Mouse (Mus musculus) small intestine, adult 2 months (tissue): ENCODE measurements around the gene Tmed4. TPM values are rescaled to one million over a fixed set of nuclear protein-coding genes. Genes with fewer than 3 reads are reported as not detected.
A peak's percentile ranks its signal among the peaks of the same experiment; 100 is the strongest.

Experiments
- H3K27ac ChIP-seq: fragments of 200-500 bp; 2 replicates; pipeline ENCODE4 v1.5.1; 2012; ENCODE audit warnings: low read depth, low read length, control low read depth, inconsistent platforms; ENCODE audit not compliant: insufficient read depth
- H3K27me3 ChIP-seq: fragments of 200-500 bp; 2 replicates; pipeline ENCODE4 v1.6.1; 2012; ENCODE audit warnings: mild to moderate bottlenecking, moderate library complexity, low read length, inconsistent platforms; ENCODE audit not compliant: control insufficient read depth, insufficient read depth
- H3K36me3 ChIP-seq: fragments of 200-500 bp; 2 replicates; pipeline ENCODE4 v1.6.1; 2012; ENCODE audit warnings: mild to moderate bottlenecking, low read length, control low read depth, inconsistent platforms; ENCODE audit not compliant: control insufficient read depth, insufficient read depth
- H3K4me1 ChIP-seq: fragments of 200-500 bp; 2 replicates; pipeline ENCODE4 v1.6.1; 2012; ENCODE audit warnings: low read length, inconsistent platforms, mixed read lengths; ENCODE audit not compliant: control insufficient read depth, insufficient read depth, insufficient read length
- H3K4me3 ChIP-seq: fragments of 200-500 bp; 2 replicates; pipeline ENCODE4 v1.5.1; 2012; ENCODE audit warnings: low read depth, mild to moderate bottlenecking, control low read depth, inconsistent platforms, low read length, moderate library complexity
- CTCF ChIP-seq: fragments of 200-500 bp; IDR thresholded peaks from 2 replicates; pipeline ENCODE4 v1.5.1; 2012; ENCODE audit warnings: low read depth, mild to moderate bottlenecking, control low read depth, inconsistent platforms, low read length, moderate library complexity, mixed read lengths; ENCODE audit not compliant: insufficient replicate concordance, insufficient read length; ENCODE audit errors: extremely low read depth
- POLR2A ChIP-seq: fragments of 200-500 bp; IDR thresholded peaks from 2 replicates; pipeline ENCODE4 v1.6.1; 2012; ENCODE audit warnings: low read depth, mild to moderate bottlenecking, control low read depth, inconsistent platforms, low read length, moderate library complexity
- WGBS: fragments of 180-500 bp; shearing (Covaris S2); methylation state at CpG from one replicate; pipeline ENCODE4 v1.1.7; 2018; 5-methylcytosine and 5-hydroxymethylcytosine counted together
- polyA plus RNA-seq: library from polyadenylated mRNA; depleted of rRNA; stranded (reverse); fragments of >200 nt; gene quantifications from 2 replicates; pipeline ENCODE4 v1.2.3, GENCODE M21; 2012; rRNA removed

Tmed4 gene
- polyA plus RNA-seq, 1 experiment: 182 TPM

DNA sequence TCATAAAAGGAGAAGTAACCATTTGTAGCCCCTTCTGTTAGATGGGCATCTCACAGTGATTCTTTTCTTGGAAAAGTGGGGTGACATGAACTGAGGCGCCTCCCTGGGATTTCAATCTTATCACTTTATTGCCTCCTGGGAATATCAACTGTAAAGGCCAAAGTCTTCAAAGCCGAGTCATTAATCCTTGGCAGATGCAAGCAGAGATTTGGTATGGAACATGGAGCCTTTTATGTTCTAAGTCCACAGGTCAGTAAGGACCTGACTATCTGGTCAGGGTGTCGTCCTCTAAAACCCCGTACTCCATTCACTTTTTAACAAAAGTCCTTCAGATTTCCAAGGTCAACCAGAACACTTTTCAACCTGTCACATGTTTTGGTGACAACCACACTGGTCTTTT, 21.8 kb downstream of the Tmed4 start:
- Histone ChIP-seq H3K36me3 (no peaks in the 10 kb centered on the region; the same call in 1 of the 2 replicates), H3K27ac (peak overlapping the region; percentile 93), H3K4me1 (peaks cover 28% of the 10 kb centered on the region), H3K4me3 (no peak overlapping the region), H3K27me3 (no peaks in the 10 kb centered on the region)
- TF ChIP-seq POLR2A (no peak), CTCF (no peak)
- 29% methylated on average over 4 of the region's 4 CpGs for WGBS

GRCm38 (mm10) chr11:6252248-6252647, 22.4 kb downstream of the Tmed4 start:
- TF ChIP-seq POLR2A (no peak), CTCF (no peak)
- no peak overlapping the region for H3K4me3 ChIP-seq
- H3K27ac ChIP-seq: peak overlapping the region; percentile 93
- WGBS: 48% methylated on average over 5 of the region's 5 CpGs
- H3K36me3 ChIP-seq: no peaks in the 10 kb centered on the region
- peaks cover 28% of the 10 kb centered on the region for H3K4me1 ChIP-seq
- H3K27me3 ChIP-seq: no peaks in the 10 kb centered on the region

GRCm38 (mm10) chr11:6244707-6245106, 30.0 kb downstream of the Tmed4 start:
- WGBS: 64% methylated on average over 19 of the region's 19 CpGs
- TF ChIP-seq POLR2A: no peak
- no peak for TF ChIP-seq CTCF
- peaks cover 11% of the 10 kb centered on the region for H3K4me1 ChIP-seq
- H3K4me3 ChIP-seq: no peak overlapping the region
- no peak overlapping the region for H3K27ac ChIP-seq
- H3K36me3 ChIP-seq: no peaks in the 10 kb centered on the region
- no peaks in the 10 kb centered on the region for H3K27me3 ChIP-seq

- Histone ChIP-seq H3K36me3 (peaks cover 14% of the 10 kb centered on the region), H3K27me3 (no peaks in the 10 kb centered on the region), H3K4me3 (no peak overlapping the region), H3K4me1 (peaks cover 14% of the 10 kb centered on the region; the same call in 1 of the 2 replicates), H3K27ac (peak overlapping the region; percentile 72)
- WGBS: 36% methylated on average over 4 of the region's 4 CpGs
- no peak for TF ChIP-seq POLR2A
- TF ChIP-seq CTCF: no peak
Observed at GRCm38 (mm10) chr11:6233025-6233424, 41.6 kb downstream of the Tmed4 start.

DNA sequence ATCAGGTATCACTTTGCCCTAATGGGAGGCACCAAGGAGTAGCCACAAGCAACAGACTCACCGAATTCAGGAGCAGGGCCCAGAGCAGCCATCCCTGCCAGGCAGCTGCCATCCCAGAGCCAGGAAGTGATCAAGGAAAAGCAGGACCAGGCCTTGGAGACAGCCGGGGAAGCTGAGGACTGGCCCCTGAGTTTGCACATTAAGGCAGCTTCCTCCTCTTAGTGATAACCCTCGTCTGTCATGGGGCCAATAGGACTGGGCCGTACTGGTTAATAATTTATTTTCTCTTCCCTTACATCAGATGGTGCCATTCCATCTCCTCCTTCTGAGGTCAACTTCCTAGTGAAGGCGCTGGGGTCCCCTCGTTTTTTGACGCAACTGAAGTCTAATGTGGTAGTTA, 44.7 kb downstream of the Tmed4 start, which contains the start of gene Npc1l1:
Npc1l1 (minus strand) TSS at position 132 of the 400 bp plus-strand sequence.
- Histone ChIP-seq H3K27me3 (no peaks in the 10 kb centered on the region), H3K4me3 (peak within 1 kb of the TSS; percentile 78), H3K4me1 (peaks cover 14% of the 10 kb centered on the region; the same call in 1 of the 2 replicates), H3K27ac (peak within 1 kb of the TSS; percentile 99), H3K36me3 (peaks cover 43% of the 10 kb centered on the region)
- TF ChIP-seq CTCF (no peak), POLR2A (peak; percentile 94)
- WGBS: 28% methylated on average over 7 of the region's 7 CpGs

DNA sequence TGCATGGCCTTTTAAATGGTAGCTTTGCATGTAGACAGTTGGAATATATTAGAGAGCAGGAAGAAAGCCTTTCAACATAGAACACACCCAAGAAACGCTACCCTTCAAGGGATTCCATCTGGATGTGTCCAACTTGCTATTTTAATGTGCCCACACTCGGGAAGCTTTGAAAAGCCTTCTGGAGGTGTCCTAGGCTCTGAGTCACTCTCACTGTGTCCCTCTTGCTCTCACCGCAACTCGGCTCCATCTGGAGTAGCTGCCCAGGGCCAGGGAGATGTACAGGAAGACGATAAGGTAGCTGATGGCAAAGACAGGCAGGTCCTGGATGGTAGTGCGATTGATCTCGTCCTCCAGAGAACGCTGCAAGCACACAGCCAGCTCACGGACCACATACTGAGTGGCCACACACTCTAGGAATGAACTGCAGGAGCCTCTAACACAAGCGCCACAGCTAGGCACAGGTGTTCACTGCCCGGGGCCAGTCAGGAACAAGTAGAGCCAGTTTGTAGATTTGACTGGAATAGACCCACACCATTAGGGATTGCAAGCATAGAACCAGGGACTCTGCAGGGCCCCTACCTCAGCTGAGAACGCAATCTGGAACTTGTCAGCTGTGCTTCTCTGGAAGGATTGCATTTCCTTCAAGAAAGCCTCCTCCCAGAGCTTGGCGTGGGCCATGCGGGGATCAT, 50.0 kb downstream of the Tmed4 start:
- Histone ChIP-seq H3K4me1 (peaks cover 11% of the 10 kb centered on the region), H3K27me3 (no peaks in the 10 kb centered on the region), H3K36me3 (peaks cover 76% of the 10 kb centered on the region), H3K27ac (no peak overlapping the region), H3K4me3 (peak overlapping the region; percentile 56)
- TF ChIP-seq POLR2A (no peak), CTCF (no peak)
- WGBS: 87% methylated on average over 14 of the region's 14 CpGs

GRCm38 (mm10) chr11:6222187-6222586, 52.5 kb downstream of the Tmed4 start:
- no peak for TF ChIP-seq POLR2A
- peak; percentile 17; the same call in 1 of the 2 replicates for TF ChIP-seq CTCF
- no peak overlapping the region for H3K27ac ChIP-seq
- 93% methylated on average over 10 of the region's 10 CpGs for WGBS

More at GRCm38 (mm10) chr11:6222187-6222586, 52.5 kb downstream of the Tmed4 start:
- Histone ChIP-seq H3K27me3 (no peaks in the 10 kb centered on the region), H3K4me1 (peaks cover 8% of the 10 kb centered on the region), H3K4me3 (no peak overlapping the region; the same call in 1 of the 2 replicates), H3K36me3 (peaks cover 82% of the 10 kb centered on the region)

Other genes with a start within 250 kb of the Tmed4 start
- 1.2 and 8.1 TPM in 2 replicates for gene Camk2b, start 208.5 kb downstream of the Tmed4 start, polyA plus RNA-seq
- gene A730071L15Rik, start 74.8 kb downstream of the Tmed4 start, polyA plus RNA-seq: not detected in 2 replicates
- gene Nudcd3, start 74.5 kb downstream of the Tmed4 start, polyA plus RNA-seq: 13.1 and 26.2 TPM in 2 replicates
- 161 and 819 TPM in 2 replicates for gene Npc1l1, start 44.7 kb downstream of the Tmed4 start, polyA plus RNA-seq
- gene Ddx56, start 7.1 kb downstream of the Tmed4 start, polyA plus RNA-seq: 11.1 and 12.4 TPM in 2 replicates
- 164 and 346 TPM in 2 replicates for gene Ogdh, start 16.8 kb upstream of the Tmed4 start, polyA plus RNA-seq
- gene Zmiz2, start 114.2 kb upstream of the Tmed4 start, polyA plus RNA-seq: 68.7 and 85.9 TPM in 2 replicates
- 275 and 276 TPM in 2 replicates for gene Ppia, start 140.6 kb upstream of the Tmed4 start, polyA plus RNA-seq
- 63.8 and 141 TPM in 2 replicates for gene H2afv, start 169.6 kb upstream of the Tmed4 start, polyA plus RNA-seq
- 4.2 and 7.0 TPM in 2 replicates for gene Purb, start 201.0 kb upstream of the Tmed4 start, polyA plus RNA-seq
- 9.8 and 15.5 TPM in 2 replicates for gene Myo1g, start 246.1 kb upstream of the Tmed4 start, polyA plus RNA-seq